Comparison of ENCODE assay signal across 14 mouse cellular contexts in genomic region chr10:42827155-42827554, GRCm38 (mm10). TPM values are rescaled to one million over a fixed set of nuclear protein-coding genes. Genes with fewer than 3 reads are reported as not detected.
"Had no signal": no experiment of that assay in that cellular context is flagged by ENCODE, and none has a peak within 500 bp of the region (broad histone marks: within the 10 kb centered on the region; RNA-seq: fewer than 3 reads in every experiment).

No protein-coding gene starts in this region.

- H3K9me3 ChIP-seq: limb, embryonic 10.5 days; liver, embryonic 12.5 days; lung, embryonic 15.5 days; megakaryocyte, embryonic 14.5 days; midbrain, embryonic 12.5 days had no signal

- H3K9ac ChIP-seq: liver, embryonic 12.5 days; lung, embryonic 15.5 days; midbrain, embryonic 12.5 days had no signal

- H3K27me3 ChIP-seq: liver, embryonic 12.5 days; lung, embryonic 15.5 days; megakaryocyte, embryonic 14.5 days had no signal

- H3K4me1 ChIP-seq: limb, embryonic 10.5 days; liver, embryonic 12.5 days; lung, embryonic 15.5 days had no signal

- ATAC-seq: intestine, postnatal 0 days; liver, embryonic 12.5 days had no signal

- DNase-seq: kidney, adult 8-10 months; kidney, postnatal 25 days; lung, postnatal 14 days; right cerebral cortex, postnatal 4 days; thymus, postnatal 4 days had no signal

- H3K27ac ChIP-seq: left cerebral cortex, adult 2 months; limb, embryonic 10.5 days; liver, embryonic 12.5 days; lung, embryonic 15.5 days; macrophage; midbrain, embryonic 12.5 days; stomach, postnatal 0 days had no signal

- H3K4me3 ChIP-seq: left cerebral cortex, adult 2 months; limb, embryonic 10.5 days; liver, embryonic 12.5 days; lung, embryonic 15.5 days; megakaryocyte, embryonic 14.5 days; midbrain, embryonic 12.5 days had no signal

- H3K4me2 ChIP-seq: liver, embryonic 12.5 days; lung, embryonic 15.5 days; midbrain, embryonic 12.5 days had no signal

RNA-seq across cellular contexts. Expression of gene Scml4, which starts 33.0 kb away (rescaled TPM):
- polyA plus RNA-seq: macrophage had no signal
